Mouse (Mus musculus): ENCODE results near the gene 2410131K14Rik.

The 2410131K14Rik gene

DNA sequence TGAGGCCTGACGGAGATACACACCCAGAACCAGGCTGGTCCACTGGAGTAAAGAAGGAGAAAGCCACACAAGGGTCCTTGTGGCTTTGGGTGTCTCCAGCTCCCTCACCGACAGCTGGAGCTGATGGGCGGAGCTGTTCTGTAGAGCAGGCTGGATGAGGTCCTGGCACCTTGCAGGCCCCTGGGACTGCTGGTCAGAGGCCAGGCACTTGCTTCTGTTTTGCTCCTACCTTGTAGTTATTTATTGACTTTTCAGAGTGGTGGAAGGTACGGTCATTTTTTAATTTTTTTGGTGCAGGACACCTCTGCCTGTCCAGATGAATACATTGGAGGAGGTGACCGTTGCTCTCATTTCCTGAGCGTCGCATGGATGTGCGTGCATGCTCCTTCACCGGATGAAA lies 16.2 kb downstream of the 2410131K14Rik start:
- no peak for DNase-seq (ENCODE audit: low spot score)

GRCm38 (mm10) chr5:118262418-118262817 lies 17.4 kb downstream of the 2410131K14Rik start:
- no peak for DNase-seq (ENCODE audit: low spot score)

GRCm38 (mm10) chr5:118264279-118264678 lies 19.3 kb downstream of the 2410131K14Rik start:
- no peak for DNase-seq (ENCODE audit: low spot score)

DNA sequence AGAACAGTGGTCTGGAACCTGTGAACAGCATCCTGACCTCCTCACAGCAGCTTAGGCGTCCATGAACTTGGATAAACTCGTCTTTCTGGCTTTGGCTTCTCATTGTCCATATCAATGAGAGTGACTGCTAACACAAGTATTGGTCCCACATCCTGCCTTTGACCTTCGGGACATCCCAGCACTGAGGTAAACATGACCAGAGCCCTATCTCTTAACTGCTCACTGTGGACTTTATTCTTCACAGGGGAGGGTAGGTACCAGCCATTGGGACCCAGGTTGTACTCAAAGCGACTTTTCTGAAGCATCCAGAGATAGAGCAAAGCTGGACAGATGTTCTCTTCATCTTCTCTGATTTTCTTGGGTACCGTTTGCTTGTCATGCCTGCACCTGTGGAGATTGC lies 20.3 kb downstream of the 2410131K14Rik start:
- DNase-seq (ENCODE audit: low spot score): no peak

DNA sequence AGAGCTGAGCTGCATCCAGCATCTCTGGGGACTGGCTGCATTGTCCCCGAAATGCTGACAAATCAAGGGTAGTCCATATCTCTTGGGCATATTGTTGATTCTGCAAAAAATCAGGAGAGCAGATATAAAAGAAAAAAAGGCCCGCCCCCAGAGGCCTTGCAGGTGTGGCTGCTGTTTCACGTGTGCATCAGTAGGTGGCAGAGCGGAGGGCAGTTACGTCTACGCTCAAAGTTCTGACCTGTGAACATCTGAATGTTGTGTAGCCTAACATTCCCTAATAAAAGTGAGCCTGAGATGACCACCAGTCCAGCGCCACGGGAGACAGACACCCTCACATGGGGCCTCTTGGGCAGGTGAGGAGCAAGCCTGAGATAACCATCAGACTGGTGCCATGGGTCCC lies 21.3 kb downstream of the 2410131K14Rik start:
- DNase-seq (ENCODE audit: low spot score): no peak

GRCm38 (mm10) chr5:118268987-118269386 lies 24.0 kb downstream of the 2410131K14Rik start:
- DNase-seq (ENCODE audit: low spot score): peak; percentile 83

DNA sequence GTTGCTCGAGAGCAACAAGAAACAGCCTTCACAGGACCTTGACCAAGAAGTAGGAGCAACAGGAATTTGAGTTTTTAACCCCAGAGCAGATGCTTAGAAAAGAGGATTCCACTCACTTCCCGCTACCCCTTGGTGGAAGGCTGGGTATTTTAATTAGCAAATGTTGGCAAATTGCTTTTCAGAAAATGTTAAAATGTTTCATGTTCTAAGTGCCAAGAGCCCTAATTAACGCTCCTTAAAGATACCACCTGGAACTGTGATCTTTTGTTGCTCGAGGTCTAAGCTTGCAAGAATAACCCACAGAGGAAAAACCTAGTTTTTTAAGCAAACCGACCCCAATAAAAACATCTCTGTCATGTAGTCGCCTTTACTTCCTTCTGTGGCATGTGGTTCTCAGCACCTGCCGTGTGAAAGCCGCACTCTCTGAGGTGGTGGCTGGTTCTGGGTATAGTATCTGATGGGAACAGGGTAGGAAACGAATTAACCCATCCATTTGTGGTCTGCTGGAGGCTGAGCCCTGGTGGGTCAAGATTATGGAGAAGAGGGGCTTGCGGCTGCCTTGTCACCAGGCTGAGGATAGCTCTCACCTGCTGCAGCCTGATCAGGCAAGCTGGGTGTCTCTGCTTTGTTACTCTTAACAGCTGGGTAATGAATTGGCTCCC lies 26.6 kb downstream of the 2410131K14Rik start:
- DNase-seq (ENCODE audit: low spot score): no peak

GRCm38 (mm10) chr5:118273446-118273845 lies 28.4 kb downstream of the 2410131K14Rik start:
- DNase-seq (ENCODE audit: low spot score): no peak

GRCm38 (mm10) chr5:118274546-118274945 lies 29.5 kb downstream of the 2410131K14Rik start:
- no peak for DNase-seq (ENCODE audit: low spot score)

GRCm38 (mm10) chr5:118276281-118276680 lies 31.3 kb downstream of the 2410131K14Rik start:
- no peak for DNase-seq (ENCODE audit: low spot score)

DNA sequence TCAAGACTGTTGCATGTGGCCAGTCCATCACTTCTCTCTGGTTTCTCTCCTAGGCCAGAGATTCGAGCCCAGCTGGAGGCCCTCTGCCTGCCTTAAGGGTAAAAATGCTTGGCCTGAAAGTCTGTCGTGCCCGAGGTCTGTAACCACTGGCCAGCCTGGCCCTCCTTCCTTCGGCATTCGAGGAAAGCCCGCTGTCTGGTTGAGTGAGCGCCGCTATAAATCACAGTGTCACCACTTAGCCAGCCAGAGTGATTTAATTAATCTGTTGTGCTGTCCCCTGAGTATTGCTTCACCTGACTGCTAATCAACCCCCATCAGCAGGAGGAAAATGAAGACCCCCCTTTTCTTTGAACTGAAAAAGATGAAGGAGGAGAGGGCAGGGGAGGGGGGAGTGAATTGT lies 31.7 kb downstream of the 2410131K14Rik start:
- no peak for DNase-seq (ENCODE audit: low spot score)

- no peak for DNase-seq (ENCODE audit: low spot score)
Observed at GRCm38 (mm10) chr5:118277741-118278495, 32.9 kb downstream of the 2410131K14Rik start.

GRCm38 (mm10) chr5:118291453-118291852 lies 46.4 kb downstream of the 2410131K14Rik start:
- no peak for DNase-seq (ENCODE audit: low spot score)

DNA sequence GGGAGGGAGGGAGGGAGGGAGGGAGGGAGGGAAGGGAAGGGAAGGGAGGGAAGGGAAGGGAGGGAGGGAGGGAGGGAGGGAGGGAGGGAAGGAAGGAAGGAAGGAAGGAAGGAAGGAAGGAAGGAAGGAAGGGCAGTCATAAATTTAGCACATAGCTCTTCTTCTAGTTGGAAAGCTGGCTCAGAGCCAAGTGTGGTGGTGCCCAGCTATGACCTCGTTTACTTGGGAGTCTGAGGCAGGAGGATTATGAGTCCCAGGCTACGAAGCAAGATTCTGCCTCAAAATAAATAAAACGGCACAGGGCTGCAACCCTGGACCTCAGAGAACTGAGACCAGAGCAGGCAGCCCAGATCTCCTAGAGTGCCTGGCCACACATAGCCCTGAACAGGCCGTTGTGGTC lies 47.4 kb downstream of the 2410131K14Rik start:
- no peak for DNase-seq (ENCODE audit: low spot score)

DNA sequence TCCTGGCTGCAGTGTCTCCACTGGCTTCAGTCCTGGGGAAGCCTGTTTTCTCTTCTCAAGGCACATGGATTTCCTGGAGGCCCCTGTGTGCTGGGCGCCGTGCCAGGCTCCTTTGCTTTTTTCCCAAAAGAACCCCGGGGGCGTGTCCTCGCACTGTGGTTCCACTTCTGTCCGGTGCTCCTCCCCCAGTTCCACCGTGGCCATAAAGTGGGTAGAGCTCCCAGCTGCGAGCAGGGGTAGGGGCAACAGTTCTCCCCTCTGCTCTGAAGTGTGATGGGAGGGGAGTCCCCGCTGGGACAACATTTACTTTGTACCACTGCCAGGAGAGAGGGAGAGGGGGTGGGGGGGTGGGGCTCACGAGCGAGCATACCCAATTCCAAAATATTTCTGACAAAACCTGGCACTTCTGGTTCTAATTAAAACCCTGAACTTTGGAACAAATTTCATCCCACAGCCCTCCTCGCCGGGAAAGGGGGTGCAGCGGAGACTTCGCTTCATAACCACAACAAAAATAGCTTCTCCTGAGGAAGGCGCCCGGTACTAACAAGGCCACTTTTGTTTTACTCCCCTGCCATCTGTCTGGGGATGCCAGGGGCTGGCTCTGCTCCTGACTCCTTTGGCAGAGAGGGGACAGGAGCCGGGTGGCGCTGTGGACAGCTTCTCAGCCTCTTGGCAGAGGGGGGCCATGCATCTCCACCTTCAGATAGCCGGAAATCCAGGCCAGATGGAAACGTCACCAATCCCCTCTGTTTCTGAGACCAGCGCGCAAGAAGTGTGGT lies 49.2 kb downstream of the 2410131K14Rik start:
- DNase-seq (ENCODE audit: low spot score): peak; percentile 72

DNA sequence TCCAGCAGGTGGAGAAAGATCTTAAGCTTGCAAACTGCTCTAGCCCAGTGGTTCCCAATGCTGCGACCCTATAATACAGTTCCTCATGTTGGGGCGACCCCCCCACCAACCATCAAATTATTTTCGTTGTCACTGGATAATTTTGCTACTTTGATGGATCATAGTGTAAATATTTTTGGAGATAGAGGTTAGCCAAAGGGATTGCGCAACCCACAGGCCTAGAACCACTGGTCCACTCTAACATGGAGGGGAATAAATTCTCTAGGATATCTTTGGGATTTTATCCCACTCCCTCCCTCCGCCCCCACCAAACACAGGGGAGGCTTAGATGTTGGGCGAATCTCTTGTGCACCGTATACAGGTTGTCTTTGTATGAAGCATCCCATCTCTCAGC lies 49.8 kb downstream of the 2410131K14Rik start:
- DNase-seq (ENCODE audit: low spot score): no peak

DNA sequence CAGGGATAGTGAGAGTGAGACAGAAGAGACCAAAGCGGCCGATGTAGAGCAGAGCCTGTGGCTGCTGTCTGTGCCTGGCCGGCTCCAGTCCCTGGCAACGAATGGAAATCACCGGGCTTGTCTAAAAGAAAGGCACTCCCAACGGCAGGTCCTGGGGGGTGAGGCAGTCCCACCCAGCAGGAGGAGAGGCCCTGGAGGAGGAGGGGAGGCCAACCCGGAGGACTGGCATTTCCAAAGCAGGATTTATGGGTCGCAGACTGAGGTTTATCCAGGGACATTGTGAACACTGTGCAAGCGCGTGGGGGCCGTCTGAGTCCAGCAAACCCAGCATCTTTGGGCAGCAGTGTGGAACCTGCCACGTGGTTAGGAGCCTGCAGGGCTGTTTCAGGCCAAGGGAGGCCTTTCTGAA lies 52.3 kb downstream of the 2410131K14Rik start:
- no peak for DNase-seq (ENCODE audit: low spot score)

- no peak for DNase-seq (ENCODE audit: low spot score)
Observed at GRCm38 (mm10) chr5:118299720-118300400, 54.8 kb downstream of the 2410131K14Rik start.

DNA sequence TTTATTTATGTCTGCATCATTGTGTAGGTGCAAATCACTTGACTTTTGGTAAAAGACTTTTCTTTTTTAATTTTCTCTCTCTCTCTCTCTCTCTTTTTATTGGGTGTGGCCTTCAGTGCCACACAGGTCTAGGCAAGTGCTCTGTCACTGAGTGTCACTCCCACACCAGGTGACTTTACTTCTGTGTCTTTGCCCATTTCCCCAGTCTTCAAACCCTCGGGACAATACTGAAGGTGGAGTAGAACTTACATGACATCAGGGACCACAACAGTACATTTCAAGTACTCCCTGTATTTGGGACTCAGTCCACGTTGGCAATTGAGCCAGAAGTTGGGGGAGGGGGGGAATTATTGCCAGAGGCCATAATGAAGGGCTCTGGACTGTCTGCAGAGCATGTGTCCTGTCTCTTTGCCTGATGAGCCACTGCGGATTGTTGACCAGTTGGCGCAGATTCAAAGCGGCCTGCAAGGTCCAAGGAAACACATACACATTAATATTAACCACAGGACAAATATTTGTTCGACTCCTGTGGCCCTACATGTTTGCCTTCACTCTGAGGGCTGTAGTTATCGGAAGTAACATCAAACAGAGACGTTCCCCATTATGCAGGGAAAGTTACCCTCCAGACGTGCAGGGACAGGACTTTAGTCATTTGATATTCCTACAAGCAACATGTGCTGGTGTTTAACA lies 57.6 kb downstream of the 2410131K14Rik start:
- DNase-seq (ENCODE audit: low spot score): peak; percentile 38

- DNase-seq (ENCODE audit: low spot score): no peak
Observed at GRCm38 (mm10) chr5:118304970-118305618, 60.1 kb downstream of the 2410131K14Rik start.

- no peak for DNase-seq (ENCODE audit: low spot score)
Observed at GRCm38 (mm10) chr5:118310389-118310788, 65.4 kb downstream of the 2410131K14Rik start.

Measured in urinary bladder, postnatal 25 days (tissue).